Mouse (Mus musculus): ENCODE results near the gene Tldc2.

The Tldc2 gene

GRCm38 (mm10) chr2:157135529-157136120, 48.8 kb downstream of the Tldc2 start:
- in situ Hi-C loops (cut with MboI; ENCODE audit: low pct_unique_long_range_greater_than_20kb in 1 of 2, low sequenced_read_pairs in 2 of 2, unreplicated experiment in 1 of 2), result no loop called here

GRCm38 (mm10) chr2:157136176-157136575, 49.3 kb downstream of the Tldc2 start:
- in situ Hi-C loops (cut with MboI; ENCODE audit: low pct_unique_long_range_greater_than_20kb in 1 of 2, low sequenced_read_pairs in 2 of 2, unreplicated experiment in 1 of 2), result no loop called here

GRCm38 (mm10) chr2:157136646-157137045, 49.8 kb downstream of the Tldc2 start:
- in situ Hi-C loops (cut with MboI; ENCODE audit: low pct_unique_long_range_greater_than_20kb in 1 of 2, low sequenced_read_pairs in 2 of 2, unreplicated experiment in 1 of 2), result no loop called here

GRCm38 (mm10) chr2:157137959-157138731, 51.3 kb downstream of the Tldc2 start:
- in situ Hi-C loops (cut with MboI; ENCODE audit: low pct_unique_long_range_greater_than_20kb in 1 of 2, low sequenced_read_pairs in 2 of 2, unreplicated experiment in 1 of 2), result no loop called here

GRCm38 (mm10) chr2:157138808-157139207, 52.0 kb downstream of the Tldc2 start:
- in situ Hi-C loops (cut with MboI; ENCODE audit: low pct_unique_long_range_greater_than_20kb in 1 of 2, low sequenced_read_pairs in 2 of 2, unreplicated experiment in 1 of 2), result no loop called here

- in situ Hi-C loops (cut with MboI; ENCODE audit: low pct_unique_long_range_greater_than_20kb in 1 of 2, low sequenced_read_pairs in 2 of 2, unreplicated experiment in 1 of 2), result no loop called here
These were observed 52.5 kb downstream of the Tldc2 start for GRCm38 (mm10) chr2:157139251-157139802.

GRCm38 (mm10) chr2:157141962-157142361, 55.1 kb downstream of the Tldc2 start:
- in situ Hi-C loops (cut with MboI; ENCODE audit: low pct_unique_long_range_greater_than_20kb in 1 of 2, low sequenced_read_pairs in 2 of 2, unreplicated experiment in 1 of 2), result no loop called here

- in situ Hi-C loops (cut with MboI; ENCODE audit: low pct_unique_long_range_greater_than_20kb in 1 of 2, low sequenced_read_pairs in 2 of 2, unreplicated experiment in 1 of 2), result no loop called here
These were observed 57.3 kb downstream of the Tldc2 start for GRCm38 (mm10) chr2:157144132-157144531.

- in situ Hi-C loops (cut with MboI; ENCODE audit: low pct_unique_long_range_greater_than_20kb in 1 of 2, low sequenced_read_pairs in 2 of 2, unreplicated experiment in 1 of 2), result no loop called here
These were observed 58.3 kb downstream of the Tldc2 start for GRCm38 (mm10) chr2:157145173-157145572.

Measured in mouse embryonic stem cell (cell line).